Mouse (Mus musculus) ES-Bruce4 (cell line): ENCODE measurements around the gene Prr15l. TPM values are rescaled to one million over a fixed set of nuclear protein-coding genes. Genes with fewer than 3 reads are reported as not detected.

Experiments
- H3K27ac ChIP-seq: 2 replicates; pipeline ENCODE4 v1.5.1; 2012; ENCODE audit warnings: low read length, inconsistent platforms; ENCODE audit not compliant: insufficient read depth
- H3K27me3 ChIP-seq: 2 replicates; pipeline ENCODE4 v1.6.1; 2012; ENCODE audit warnings: mild to moderate bottlenecking, low read length, inconsistent platforms; ENCODE audit not compliant: control insufficient read depth, poor library complexity, insufficient read depth, severe bottlenecking
- H3K36me3 ChIP-seq: 2 replicates; pipeline ENCODE4 v1.6.1; 2012; ENCODE audit warnings: inconsistent platforms, mild to moderate bottlenecking, low read length, moderate library complexity; ENCODE audit not compliant: control insufficient read depth, poor library complexity, insufficient read depth, severe bottlenecking
- H3K4me1 ChIP-seq: one replicate; pipeline ENCODE4 v1.8.1; 2011; ENCODE audit warnings: low read length; ENCODE audit not compliant: control insufficient read depth, insufficient read depth
- H3K4me3 ChIP-seq: 2 replicates; pipeline ENCODE4 v1.5.1; 2011; ENCODE audit warnings: low read depth, mild to moderate bottlenecking, low read length
- H3K9ac ChIP-seq: 2 replicates; pipeline ENCODE4 v1.6.1; 2012; ENCODE audit warnings: low read depth, mild to moderate bottlenecking, inconsistent platforms; ENCODE audit not compliant: poor library complexity, severe bottlenecking
- H3K9me3 ChIP-seq: replicated peaks from 2 replicates; pipeline ENCODE4 v1.6.1; 2012; ENCODE audit warnings: mild to moderate bottlenecking, low read length, inconsistent platforms; ENCODE audit not compliant: control insufficient read depth, poor library complexity, insufficient read depth, severe bottlenecking
- CTCF ChIP-seq: IDR thresholded peaks from one replicate; pipeline ENCODE4 v1.8.1; 2011; ENCODE audit warnings: low read depth, low read length
- EP300 ChIP-seq: IDR thresholded peaks from 2 replicates; pipeline ENCODE4 v1.6.1; 2011; ENCODE audit warnings: low read depth, low read length; ENCODE audit not compliant: insufficient read depth
- POLR2A ChIP-seq: IDR thresholded peaks from one replicate; pipeline ENCODE4 v1.8.1; 2011; ENCODE audit warnings: low read length; ENCODE audit not compliant: insufficient read depth
- polyA plus RNA-seq: library from polyadenylated mRNA; stranded (reverse); fragments of >200 nt; gene quantifications from 2 replicates; pipeline ENCODE4 v1.2.4, GENCODE M21; 2011; ENCODE audit warnings: low read depth; ENCODE audit not compliant: missing spikeins, insufficient read depth, insufficient read length

Prr15l gene
- polyA plus RNA-seq, 1 experiment: 10.9 TPM

DNA sequence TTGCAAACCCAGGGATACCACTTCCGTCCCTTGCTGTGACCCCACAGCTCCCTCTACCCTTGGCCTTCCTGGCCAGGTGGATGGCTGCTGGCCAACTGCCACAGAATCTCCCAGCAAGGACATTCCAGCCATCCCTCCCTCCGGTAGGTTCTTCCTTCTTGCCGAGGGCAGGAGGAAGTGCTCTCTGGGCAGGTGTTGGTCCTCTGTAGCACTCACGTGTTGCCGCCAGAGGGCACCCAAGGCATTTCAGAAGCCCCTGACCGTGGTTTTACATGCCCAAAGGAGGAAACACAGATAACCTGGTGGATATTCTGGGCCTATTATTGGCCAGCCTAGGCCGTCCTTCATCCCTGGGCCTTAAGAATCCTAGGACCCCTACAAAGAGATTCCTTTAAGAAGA lies 54.5 kb downstream of the Prr15l start:
- peak overlapping the region; percentile 27 for H3K9ac ChIP-seq
- peak overlapping the region; percentile 1; the same call in 1 of the 2 replicates for H3K27ac ChIP-seq
- H3K4me1 ChIP-seq: no peaks in the 10 kb centered on the region
- no peaks in the 10 kb centered on the region for H3K9me3 ChIP-seq
- no peaks in the 10 kb centered on the region for H3K27me3 ChIP-seq
- peak overlapping the region; percentile 63 for H3K4me3 ChIP-seq
- no peaks in the 10 kb centered on the region for H3K36me3 ChIP-seq
- TF ChIP-seq EP300 (no peak), CTCF (peak; percentile 94)

DNA sequence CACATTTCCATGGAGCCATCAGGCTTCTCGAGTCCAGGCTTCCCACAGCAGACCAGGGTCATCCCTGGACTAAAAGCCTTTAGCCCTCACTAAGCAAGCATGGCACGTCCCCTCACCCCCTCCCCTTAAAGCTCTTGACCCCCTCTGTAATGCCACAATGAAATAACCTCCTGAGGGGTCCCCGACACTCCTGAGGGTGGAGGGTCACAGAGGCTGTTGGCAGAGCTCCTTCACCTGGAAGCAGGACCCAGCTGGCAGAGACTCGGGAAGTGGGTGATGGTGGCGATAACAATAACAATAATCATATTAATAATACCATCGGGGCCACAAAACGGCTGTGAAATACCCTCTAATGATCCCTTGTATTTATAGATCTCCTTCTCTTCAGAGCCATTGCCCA lies 55.0 kb downstream of the Prr15l start, which contains the start of gene Sp2:
TSS of gene Sp2 (minus strand) at position 101 of the 400 bp plus-strand sequence.
- H3K27ac ChIP-seq: peak within 1 kb of the TSS; percentile 1; the same call in 1 of the 2 replicates
- no peaks in the 10 kb centered on the region for H3K27me3 ChIP-seq
- H3K9me3 ChIP-seq: no peaks in the 10 kb centered on the region
- H3K4me1 ChIP-seq: no peaks in the 10 kb centered on the region
- peak within 1 kb of the TSS; percentile 27 for H3K9ac ChIP-seq
- peak within 1 kb of the TSS; percentile 63 for H3K4me3 ChIP-seq
- TF ChIP-seq POLR2A: no peak
- no peak for TF ChIP-seq CTCF
- no peak for TF ChIP-seq EP300
- no peaks in the 10 kb centered on the region for H3K36me3 ChIP-seq

DNA sequence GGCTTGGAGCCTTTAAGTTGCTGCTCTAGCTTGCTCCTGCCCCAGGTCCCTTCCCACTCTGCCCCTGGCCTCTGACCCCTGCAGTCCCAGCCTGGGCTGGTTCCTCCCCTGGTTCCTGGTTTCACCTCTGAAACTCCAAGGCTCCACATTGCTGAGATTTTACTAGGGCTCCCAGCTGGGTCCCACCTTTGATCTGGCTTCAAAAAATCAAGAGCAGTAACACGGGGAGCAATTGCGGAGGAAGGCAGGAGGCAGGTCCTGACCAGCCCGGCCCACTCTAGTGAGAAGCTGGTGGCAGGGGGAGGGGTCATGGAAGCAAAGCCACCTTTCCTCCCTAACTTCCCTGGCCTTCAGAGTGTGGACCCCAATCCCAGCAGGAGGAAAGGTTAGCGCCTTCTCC lies 57.0 kb downstream of the Prr15l start:
- TF ChIP-seq CTCF (no peak), POLR2A (no peak), EP300 (no peak)
- no peaks in the 10 kb centered on the region for H3K36me3 ChIP-seq
- no peaks in the 10 kb centered on the region for H3K4me1 ChIP-seq
- H3K4me3 ChIP-seq: no peak overlapping the region
- H3K9ac ChIP-seq: no peak overlapping the region
- H3K27ac ChIP-seq: no peak overlapping the region
- no peaks in the 10 kb centered on the region for H3K9me3 ChIP-seq
- no peaks in the 10 kb centered on the region for H3K27me3 ChIP-seq

- no peaks in the 10 kb centered on the region for H3K27me3 ChIP-seq
These were observed 58.6 kb downstream of the Prr15l start for GRCm38 (mm10) chr11:96986463-96986862.

More at GRCm38 (mm10) chr11:96986463-96986862, 58.6 kb downstream of the Prr15l start:
- no peak for TF ChIP-seq POLR2A
- TF ChIP-seq CTCF: no peak
- no peak for TF ChIP-seq EP300
- H3K27ac ChIP-seq: no peak overlapping the region
- peak overlapping the region; percentile 18 for H3K4me3 ChIP-seq
- H3K9me3 ChIP-seq: no peaks in the 10 kb centered on the region
- H3K36me3 ChIP-seq: no peaks in the 10 kb centered on the region
- no peaks in the 10 kb centered on the region for H3K4me1 ChIP-seq
- peak overlapping the region; percentile 32 for H3K9ac ChIP-seq

Other genes with a start within 250 kb of the Prr15l start
- 27.3 and 31.1 TPM in 2 replicates for gene Snx11, start 150.5 kb upstream of the Prr15l start, polyA plus RNA-seq
- 201 and 202 TPM in 2 replicates for gene Cbx1, start 139.0 kb upstream of the Prr15l start, polyA plus RNA-seq
- gene Nfe2l1, start 98.1 kb upstream of the Prr15l start, polyA plus RNA-seq: 181 and 194 TPM in 2 replicates
- 23.9 and 26.2 TPM in 2 replicates for gene Copz2, start 78.2 kb upstream of the Prr15l start, polyA plus RNA-seq
- gene Cdk5rap3, start 11.6 kb upstream of the Prr15l start, polyA plus RNA-seq: 93.3 and 109 TPM in 2 replicates
- 23.6 and 24.1 TPM in 2 replicates for gene Pnpo, start 15.9 kb downstream of the Prr15l start, polyA plus RNA-seq
- gene Sp2, start 54.9 kb downstream of the Prr15l start, polyA plus RNA-seq: 29.0 and 30.5 TPM in 2 replicates
- 12.4 and 13.5 TPM in 2 replicates for gene Sp6, start 85.3 kb downstream of the Prr15l start, polyA plus RNA-seq
- gene Scrn2, start 101.8 kb downstream of the Prr15l start, polyA plus RNA-seq: 6.8 and 7.4 TPM in 2 replicates
- gene Lrrc46, start 113.3 kb downstream of the Prr15l start, polyA plus RNA-seq: 1.5 and 2.4 TPM in 2 replicates
- gene Mrpl10, start 113.5 kb downstream of the Prr15l start, polyA plus RNA-seq: 62.6 and 67.1 TPM in 2 replicates
- gene Osbpl7, start 122.5 kb downstream of the Prr15l start, polyA plus RNA-seq: 8.3 and 9.1 TPM in 2 replicates
- 0.24 TPM in 1 of 2 replicates, not detected in the other for gene Tbx21, start 187.2 kb downstream of the Prr15l start, polyA plus RNA-seq
- gene Tbkbp1, start 223.4 kb downstream of the Prr15l start, polyA plus RNA-seq: 5.4 and 6.1 TPM in 2 replicates